Mouse (Mus musculus): Measurements from ENCODE around the gene Selenoo.

DNA sequence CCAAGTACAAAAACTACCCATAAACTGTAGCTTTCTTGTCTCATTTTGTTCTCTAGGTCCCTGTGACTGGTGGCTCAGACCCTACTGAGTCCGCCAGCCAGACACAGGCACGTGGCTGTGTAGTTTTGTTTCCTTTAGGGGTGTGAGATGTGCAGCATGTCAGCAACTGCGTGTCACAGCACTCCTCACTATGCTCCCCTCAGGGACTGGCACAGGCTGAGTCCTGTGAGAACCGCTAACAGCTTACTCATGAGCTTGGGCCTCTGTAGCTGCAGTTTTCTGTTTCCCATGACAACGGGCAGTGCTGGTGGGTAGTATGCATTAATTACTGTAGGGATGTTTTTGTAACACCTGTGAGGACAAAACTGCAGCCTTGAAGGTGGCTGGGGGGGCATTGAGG lies 3.3 kb downstream of the Selenoo start:
- no peak for TF ChIP-seq CTCF (IDR thresholded peaks at IDR 0.05; ENCODE audit: low read depth)
- no peak for TF ChIP-seq EP300 (optimal IDR thresholded peaks at IDR 0.05)

All from stomach, postnatal 0 days (tissue).